Mouse (Mus musculus) gastrocnemius, postnatal 25 days (tissue): ENCODE measurements at regions not wholly inside any gene's neighbourhood (a gene's known extent, or its start where the extent isn't known, plus 50 kb on each side); places are given as distances from the start of the nearest gene placed in this dataset.
"Not testable (repeated sequence)": the region's sequence is repeated elsewhere in the genome, so short reads cannot be mapped to it uniquely, and the experiment has no call there.

Source experiments
- DNase-seq: peaks from one replicate; pipeline ENCODE4 v3.0.0; 2022

DNA sequence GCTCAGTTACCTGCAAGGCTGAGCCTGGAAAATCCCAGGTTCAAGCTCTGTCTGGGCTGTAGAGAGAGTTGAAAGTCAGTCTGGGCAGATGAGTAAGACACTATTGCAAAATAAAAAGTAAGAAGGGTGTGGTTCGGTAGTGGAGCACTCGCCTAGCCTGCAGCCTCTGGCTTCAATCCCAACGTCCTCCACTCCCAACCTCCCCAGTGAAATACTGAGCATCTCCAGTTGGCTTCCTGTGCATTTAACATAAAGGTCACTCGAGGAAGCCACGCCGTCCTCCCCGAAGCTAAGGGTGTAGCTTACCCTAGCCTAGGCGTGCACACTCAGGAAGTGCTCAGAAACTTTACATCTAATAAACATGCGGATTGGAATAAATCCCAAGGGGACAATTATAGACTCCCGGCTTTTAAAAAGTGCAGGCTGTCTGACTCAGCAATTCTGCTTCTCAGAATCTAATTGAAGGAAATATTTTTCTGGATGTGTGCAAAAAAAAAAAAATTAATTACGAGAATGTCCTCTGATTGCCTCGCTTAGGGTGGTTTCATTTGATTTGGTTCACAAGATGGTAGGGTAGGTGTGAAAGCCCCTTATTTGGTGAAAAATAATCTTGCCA is 137.6 kb upstream of the Rybp start:
- DNase-seq: no peak

DNA sequence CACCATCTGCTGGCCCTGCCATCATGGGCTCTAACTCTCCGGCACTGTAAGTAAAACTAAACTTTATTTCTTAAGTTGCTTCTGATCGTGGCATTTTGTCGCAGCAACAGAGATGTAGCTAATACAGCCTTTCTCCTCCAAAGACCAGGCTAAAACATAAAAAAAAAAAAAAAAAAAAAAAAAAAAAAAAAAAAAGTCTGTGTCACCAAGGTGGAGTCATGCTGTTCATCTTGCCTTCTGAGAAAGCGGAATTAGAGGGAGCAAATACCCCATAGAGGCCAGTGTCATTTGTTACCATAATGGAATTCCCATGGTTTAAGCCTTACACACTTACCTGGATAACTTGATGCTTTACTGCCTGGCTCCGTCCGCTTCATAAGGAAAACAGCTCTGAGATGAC is 136.9 kb upstream of the Rybp start:
- DNase-seq: no peak

DNA sequence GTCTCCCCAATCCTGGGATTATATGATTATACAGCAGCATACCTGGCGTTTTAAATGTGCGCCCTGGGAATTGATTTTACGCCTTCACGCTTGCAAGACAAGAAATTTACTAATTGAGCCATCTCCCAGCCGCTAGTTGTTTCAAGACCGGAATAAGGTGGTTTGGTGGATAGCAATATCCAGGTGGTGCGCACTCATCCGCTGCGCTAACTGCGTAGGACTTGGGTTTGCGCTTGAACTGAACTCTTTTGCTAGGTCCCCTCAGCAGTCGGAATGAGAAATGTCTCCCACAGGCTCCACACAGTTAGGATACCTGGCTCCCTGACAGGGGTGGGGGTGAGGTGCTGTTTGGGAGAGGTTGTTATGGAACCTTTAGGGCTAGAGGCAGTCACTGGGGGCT is 136.4 kb upstream of the Rybp start:
- DNase-seq: no peak

DNA sequence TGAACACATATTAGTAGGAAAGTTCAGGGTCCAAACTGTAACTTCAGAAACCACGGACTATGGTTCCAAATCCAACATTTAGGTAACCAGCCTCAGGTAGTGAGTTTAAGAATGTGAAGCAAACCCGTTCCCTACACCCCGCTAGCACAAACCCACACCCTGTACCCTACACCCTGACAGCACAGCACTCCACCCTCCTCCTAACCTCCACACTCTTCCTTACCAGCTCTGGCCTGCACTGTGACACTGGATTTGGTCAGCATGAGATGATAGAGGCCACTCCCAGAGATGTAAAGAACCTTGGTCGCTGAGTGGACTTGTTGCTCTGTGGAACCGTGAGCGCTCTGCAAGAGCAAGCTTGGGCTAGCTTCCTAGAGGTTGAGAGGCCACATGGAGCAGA is 135.3 kb upstream of the Rybp start:
- no peak for DNase-seq

DNA sequence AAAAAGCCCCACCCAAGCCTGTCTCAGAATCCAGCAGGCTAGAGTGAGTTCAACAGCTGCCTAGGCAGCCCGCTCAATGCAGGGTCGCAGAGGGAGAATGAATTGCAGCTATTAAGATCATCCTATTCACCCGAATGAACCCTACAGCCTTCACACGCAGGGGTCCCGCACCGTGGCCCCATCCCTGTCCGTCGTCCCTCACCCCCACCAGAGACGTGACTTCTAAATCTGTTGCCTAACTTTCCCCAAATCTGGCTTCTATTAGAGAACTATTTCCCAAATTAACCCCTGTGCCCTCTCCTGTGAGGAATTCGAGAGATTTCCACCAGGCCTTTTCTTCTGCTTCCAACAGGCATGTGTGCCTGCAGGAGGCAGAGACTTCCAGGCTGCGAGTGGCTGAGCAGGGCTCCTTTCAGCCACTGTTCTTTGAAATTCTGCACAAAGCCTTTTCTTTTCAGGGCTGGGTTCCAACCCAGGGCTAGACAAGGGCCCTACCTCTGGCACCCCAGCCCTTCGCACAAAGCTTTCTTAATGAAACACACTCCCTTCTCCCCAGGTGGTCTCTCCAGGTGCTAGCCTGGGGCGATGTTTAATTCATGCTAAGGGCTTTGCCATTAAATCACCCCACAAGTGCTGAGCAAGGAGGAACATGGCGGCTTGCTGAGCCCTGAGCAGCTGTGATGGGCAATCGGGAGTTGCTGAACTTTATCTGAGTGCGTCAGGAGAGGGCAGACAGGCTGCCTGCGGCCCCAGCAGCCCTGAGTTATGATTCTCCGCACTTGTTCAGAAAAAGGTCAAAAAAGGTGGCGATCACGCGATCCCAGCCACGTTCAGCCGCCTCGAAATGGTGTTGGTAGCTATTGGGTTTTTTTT is 134.7 kb upstream of the Rybp start:
- DNase-seq: no peak

DNA sequence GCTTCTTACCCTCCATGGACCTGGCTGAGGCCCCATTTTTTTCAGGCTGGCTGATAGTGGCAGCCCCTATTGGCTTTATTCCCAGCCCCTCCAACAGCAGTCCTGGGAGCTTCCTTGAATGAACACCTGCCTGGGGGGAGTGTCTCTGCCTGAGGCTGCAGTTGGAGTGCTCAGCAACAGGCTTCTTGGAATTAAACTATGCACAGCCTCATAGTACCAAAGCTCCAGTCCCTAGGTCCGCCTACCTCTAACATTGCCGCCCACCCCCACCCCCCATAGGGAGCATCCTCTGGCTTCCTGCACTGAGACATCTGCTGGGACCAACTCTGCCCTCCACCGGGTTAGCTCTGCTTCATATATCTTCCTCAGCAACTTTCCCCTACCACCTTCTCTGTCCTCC is 133.3 kb upstream of the Rybp start:
- no peak for DNase-seq

DNA sequence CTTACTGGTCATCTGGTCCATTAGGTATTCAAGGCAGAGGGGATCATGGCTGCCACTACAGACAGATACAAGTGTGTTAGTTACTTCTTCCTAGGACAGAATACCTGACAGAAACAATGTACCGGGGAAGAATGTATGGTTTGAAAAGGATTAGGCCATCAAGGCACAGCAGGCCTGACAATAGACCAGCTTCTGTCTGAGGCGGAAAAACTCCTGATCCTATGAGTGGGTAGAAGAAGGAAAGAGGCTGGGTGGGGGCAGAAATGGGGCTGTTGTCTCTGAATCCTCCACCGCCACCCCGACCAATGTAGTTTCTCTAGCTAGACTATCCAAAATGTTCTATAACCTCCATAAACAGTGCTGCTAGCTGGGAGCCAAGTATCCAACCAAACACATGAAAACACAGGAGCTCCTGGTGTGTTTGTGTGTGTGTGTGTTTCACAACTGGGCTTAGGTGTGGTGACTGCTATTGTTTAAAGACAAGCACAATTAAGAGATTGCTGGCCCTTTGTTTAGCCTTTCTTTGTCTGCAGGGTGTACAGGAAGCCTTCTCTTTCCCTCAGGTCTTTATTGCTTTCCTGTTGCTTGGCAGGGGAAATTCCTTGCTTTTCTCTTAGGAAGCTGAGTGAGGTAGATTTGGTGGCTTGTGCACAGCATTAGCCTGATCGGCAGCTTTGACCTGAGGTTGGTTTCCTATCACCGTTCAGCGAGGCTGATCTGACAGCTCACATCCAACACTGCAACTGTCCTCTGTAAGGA is 132.7 kb upstream of the Rybp start:
- no peak for DNase-seq

DNA sequence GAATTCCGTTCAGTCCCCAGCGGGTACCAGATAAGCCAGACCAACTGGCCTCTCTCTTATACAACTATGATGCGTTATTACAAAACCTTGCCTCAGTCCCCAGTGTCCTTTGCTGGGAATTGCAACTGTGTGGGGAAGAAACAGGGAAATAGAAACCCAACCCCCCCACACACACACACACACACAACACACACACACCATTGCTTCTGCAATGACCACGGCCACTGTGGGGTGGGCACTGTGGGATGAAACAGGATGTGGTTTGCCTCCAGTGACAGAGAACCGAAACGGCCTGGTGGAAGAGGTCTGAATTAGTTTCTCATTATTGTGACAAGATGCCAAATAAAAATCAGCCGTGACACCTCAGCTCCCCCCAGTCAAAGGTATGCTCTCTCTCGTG is 128.8 kb upstream of the Rybp start:
- no peak for DNase-seq

DNA sequence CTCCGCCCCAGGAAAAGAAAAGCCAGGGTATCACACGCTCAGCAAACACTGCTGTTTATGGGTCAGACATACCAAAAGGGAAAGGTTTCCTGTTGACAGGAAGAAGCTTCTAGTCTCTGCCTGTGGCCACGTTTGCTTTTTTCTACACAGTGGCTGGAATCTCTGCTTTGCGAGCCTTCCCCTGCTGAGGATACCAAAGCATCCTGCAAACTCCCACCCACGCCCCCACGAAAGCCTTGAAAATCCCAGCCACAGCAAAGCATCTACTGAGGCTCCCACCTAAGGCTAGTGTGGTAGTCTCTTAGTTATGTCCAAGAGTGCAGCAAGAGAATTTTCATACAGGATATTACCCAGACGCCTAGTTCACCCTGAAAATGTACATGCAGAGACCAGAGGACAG is 128.2 kb upstream of the Rybp start:
- no peak for DNase-seq

DNA sequence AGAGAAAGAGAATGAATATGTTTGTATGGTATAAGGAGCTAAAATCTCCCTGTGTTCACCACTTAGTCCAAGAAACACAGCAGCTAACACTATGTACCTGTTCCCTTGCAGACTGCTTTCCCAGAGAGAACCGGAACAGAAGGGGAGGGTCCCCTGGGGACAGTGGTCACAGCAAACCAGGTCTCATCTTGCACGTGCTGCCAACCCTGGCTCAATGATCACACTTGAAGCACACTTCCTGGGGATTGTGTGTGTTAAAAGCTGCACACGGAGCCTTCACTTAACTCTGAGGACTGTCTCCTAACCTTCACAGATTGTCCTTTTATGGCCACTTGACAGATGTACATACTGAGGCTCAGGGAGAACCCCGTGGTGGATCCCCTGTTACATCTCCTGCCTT is 127.6 kb upstream of the Rybp start:
- no peak for DNase-seq

DNA sequence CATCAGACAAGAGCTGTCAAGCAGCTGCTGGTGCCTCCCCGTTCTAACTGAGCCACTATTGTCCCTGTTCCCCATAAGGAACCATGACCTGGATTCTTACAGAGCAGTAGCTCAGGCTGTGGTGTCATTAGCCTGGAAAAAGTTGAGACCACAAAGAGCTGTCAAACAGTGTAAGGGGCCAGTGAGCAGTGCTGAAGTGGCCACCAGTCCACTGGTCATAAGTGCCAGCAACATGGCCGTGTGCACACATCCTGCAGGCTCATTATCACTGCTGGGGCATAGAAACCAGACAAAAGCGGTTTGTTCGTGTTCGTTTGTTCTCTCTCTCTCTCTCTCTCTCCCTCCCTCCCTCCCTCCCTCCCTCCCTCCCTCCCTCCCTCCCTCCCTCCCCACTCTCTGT is 125.2 kb upstream of the Rybp start:
- no peak for DNase-seq

DNA sequence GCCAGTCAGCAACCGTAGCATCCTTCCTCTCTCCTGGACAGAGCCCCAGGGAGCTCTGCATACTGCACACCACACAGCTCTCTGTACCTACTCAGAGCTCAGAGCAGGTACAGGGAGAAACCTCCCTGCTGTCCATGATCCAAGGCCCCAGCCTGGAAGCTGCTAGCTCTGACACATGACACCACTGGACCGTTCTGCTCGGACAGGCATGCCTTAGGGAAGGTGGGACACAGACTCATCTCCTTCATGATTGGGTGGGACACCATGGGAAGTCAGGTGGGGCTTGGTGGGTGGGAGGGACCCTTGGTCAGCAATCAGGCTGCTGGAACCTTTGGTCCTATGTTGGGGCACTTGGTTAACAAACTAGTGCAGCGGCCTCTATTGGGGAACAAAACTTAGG is 124.7 kb upstream of the Rybp start:
- no peak for DNase-seq

DNA sequence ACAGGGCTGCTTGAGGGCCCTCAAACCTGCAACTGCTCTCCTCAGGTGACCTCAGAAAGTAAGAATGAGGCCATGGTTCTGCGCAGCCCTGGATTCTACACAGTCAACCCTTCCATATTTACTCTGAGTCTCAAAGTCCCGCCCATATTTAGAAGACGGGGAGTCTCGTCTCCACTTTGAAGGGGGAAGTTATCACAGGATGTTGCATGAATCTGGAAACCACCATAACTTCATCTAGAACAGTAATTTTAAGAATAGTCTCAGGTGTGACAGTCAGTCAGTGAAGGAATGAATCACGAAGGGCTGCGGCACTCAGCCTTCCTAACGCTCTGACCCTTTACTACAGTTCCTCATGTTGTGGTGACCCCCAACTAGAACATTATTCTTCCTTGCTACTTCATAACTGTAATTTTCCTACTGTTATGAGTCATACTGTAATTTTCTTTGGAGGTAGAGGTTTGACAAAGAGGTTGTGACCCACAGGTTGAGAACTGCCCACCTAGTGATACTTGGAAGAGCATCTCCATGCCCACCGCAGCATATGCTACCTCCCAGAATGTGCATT is 122.9 kb upstream of the Rybp start:
- no peak for DNase-seq

DNA sequence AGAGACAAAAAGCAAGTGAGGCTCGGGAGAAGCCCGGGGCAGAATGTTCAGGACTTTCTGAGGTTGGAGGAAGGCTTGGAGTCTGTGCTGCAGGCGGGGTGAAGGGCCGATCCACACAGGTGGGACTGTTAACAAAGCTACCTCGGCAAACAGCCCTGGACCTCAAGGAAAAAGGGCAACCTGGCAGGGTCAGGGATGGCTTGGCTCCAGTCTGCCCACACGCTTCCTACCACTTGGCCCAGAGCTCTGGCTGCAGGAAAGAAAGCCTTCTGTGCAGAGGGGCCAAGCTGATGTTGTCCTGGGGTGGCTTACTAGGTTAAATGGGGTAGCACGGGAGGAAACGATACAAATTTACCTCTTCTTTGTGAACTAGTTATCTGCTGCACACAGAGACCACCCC is 121.5 kb upstream of the Rybp start:
- DNase-seq: no peak

DNA sequence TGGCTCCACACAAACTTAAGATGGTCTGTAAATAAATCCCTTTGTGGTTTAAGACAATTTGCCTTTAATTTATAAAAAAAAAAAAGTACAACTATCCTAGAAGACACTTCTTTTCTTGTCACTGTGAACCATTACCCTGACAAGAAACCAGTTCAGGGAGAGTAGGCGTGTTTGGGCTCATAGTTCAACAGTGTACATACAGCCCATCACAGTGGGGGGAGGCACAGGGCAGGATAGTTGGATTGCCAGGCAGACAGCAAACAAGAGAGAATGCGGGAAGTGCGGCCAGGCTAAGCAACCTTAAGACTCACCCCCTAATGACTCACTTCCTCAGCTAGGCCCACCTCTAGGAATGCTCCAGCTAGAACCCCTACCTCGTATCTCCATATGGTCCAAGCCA is 119.2 kb upstream of the Rybp start:
- DNase-seq: no peak

DNA sequence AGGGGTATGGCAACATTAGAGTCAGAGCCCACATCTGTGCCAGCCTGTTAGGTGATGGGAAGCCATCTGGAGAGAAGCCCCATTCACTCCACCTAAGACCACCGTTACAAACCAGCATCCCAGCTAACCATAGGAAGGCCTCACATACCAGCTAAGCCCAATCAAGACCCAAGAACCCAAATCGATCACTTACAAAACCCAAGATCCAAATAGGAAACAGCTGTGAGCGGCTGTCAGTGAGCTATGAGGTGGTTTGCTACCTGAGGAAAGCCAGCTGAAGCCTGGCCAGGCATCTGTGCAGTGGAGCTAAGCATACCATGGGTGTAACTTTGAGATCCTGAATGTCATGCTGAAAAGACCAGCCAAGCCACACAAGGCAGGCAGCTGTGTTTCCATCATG is 116.9 kb upstream of the Rybp start:
- DNase-seq: no peak

DNA sequence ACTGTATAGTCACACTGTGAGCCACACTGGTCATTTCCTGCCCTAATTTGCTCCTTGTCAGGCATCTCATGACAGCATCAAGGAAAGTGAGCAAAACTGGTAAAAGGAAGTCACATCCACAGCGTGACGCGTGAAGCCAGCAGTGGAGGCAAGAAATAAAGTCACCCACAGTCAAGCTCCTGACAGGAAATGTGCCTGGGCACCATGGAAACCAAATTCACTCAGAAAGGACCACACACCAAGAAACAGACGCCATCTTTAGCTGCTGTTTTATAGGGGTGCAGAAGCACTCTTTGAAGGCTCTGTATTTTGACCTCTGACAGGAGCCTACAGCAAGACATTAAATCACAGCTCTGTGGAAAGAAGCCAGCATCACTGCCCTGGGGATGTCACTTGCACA is 115.4 kb upstream of the Rybp start:
- no peak for DNase-seq

DNA sequence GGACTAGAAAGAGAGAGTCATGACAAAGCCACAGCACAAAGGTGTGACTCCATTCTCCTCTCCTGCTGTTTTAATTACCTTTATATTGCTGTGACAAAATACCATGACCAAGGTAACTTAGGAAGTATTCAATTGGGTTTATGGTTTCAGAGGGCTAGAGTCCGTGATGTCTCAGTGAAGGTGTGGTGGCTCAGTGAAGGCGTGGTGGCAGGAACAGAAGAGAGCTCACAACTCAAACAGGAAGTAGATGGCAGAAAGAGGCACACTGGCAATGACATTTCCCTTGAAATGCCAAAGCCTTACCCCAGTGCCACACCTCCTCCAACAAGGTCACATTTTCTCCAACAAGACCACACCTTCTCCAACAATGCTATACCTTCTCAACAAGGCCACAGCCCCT is 114.4 kb upstream of the Rybp start:
- no peak for DNase-seq

DNA sequence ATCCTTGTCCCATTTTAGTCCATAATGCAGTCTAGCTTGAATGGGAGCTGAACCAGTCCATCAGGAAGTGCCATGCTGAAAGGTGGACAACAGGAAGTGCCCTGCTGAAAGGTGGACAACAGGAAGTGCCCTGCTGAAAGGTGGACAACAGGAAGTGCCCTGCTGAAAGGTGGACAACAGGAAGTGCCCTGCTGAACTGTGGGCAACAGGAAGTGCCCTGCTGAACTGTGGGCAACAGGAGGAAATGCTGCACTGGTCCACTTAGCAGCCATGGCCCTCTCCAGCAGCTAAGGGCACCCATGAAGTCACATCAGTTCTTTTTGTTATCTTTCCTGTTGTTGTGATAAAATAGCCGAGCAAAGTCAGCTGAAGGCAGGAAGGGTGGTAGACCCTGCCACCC is 112.1 kb upstream of the Rybp start:
- DNase-seq: not testable (repeated sequence)

DNA sequence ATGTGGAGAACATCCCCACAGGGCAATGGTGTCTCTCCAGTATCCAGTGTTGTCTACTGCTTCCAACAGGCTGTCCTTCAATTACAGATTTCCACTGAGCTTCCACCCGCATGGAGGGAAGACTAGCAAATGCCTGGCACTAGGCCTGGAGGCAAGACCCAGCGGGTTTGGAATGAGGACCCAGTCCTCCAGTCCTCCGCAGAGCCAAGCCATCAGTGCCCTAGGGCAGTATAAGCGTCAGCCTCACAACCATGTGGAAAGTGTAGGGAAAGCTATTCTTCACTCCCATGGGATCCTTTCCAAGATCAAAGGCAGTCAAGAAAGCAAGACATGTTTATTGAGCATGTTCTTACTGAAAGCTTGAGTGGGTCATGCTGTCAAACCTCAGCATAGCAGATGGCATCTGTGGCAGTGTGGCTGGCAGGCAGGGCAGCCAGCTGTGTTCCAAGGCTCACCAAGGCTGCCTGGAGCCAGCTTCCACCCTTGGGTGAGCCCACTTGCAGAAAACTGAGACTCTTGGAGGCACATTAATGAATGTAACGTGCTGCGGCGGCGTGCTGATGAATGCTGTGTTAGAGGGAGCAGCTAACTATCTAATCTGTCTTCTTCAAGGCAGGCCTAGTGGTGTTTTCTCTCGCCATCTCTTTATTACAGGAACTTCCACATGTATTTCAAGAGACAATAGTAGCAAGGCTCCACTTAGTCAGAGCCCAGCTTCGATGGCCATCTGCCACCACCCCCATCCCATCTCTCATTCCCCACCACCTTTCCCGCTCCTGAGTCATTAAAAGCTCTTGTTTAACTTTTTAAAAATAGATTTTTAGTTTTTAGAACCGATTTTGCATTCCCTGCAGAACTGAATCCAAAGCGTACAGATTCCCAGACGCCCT is 109.3 kb upstream of the Rybp start:
- no peak for DNase-seq

DNA sequence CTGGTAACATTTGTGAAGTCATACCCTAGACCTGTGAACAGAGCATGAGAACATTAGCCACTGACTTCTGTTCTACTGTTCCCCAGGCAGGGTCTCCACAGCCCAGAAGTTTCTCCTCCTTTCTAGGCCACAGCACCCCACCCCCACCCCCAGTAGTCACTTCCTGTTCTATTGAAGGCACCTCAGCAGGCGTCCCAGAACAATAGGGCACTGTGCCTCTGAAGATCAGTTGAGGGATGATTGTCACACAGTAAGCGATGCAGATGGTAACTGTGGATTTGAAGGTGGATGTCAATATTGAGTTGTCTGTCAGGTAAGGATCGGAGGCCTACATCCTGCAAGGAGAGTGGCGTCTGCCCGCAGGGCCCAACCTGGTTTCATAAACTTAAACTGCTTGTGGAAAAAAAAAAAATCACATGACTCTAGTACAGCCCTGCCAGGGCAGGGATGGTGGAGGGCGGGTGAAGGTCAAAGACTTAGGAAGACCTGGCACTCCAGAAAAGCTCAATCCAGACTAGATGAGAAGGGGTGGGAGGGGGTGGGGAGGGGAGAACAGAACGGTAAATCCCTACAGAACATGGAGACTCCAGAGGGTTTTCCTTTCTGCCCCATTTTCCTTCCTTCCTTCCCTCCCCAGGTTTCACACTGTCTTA is 103.1 kb upstream of the Rybp start:
- no peak for DNase-seq

DNA sequence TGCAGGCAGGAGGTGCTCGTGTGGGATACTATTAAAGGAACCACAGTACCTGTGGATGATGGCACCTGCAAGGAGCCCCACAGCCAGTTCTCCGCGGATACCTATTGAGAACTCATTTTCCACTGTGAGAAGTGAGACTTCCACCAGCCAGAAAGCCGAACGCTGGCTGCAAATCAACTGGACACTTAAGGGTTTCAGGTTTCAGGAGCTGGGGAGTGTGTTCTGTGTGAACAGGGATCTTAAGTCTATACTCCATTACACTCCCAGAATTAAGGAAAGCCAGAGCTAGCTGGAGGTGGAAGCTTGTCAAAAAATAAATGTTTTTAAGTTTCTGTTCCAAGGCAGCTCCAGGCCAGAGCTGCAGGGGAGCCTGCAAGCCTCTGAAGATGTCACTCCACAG is 99.8 kb upstream of the Rybp start:
- DNase-seq: no peak
